Mouse (Mus musculus) limb, embryonic 10.5 days (tissue): ENCODE measurements around the gene Ppp1r7. TPM values are rescaled to one million over a fixed set of nuclear protein-coding genes. Genes with fewer than 3 reads are reported as not detected.
A peak's percentile ranks its signal among the peaks of the same experiment; 100 is the strongest.
"Not testable (repeated sequence)": the region's sequence is repeated elsewhere in the genome, so short reads cannot be mapped to it uniquely, and the experiment has no call there.

Source experiments
- DNase-seq: peaks from one replicate; pipeline ENCODE4 v3.0.0-alpha.2; 2017; ENCODE audit warnings: low spot score
- H3K27ac ChIP-seq: fragments of 300-500 bp; sonication (generic); 2 replicates; pipeline ENCODE4 v1.5.1; 2016; ENCODE audit warnings: mild to moderate bottlenecking
- H3K27me3 ChIP-seq: fragments of 300-500 bp; sonication (generic); 2 replicates; pipeline ENCODE4 v1.6.1; 2016; ENCODE audit warnings: low read depth, mild to moderate bottlenecking; ENCODE audit not compliant: poor library complexity, severe bottlenecking
- H3K36me3 ChIP-seq: fragments of 300-500 bp; sonication (generic); 2 replicates; pipeline ENCODE4 v1.6.1; 2016; ENCODE audit warnings: mild to moderate bottlenecking, moderate library complexity
- H3K4me1 ChIP-seq: fragments of 300-500 bp; sonication (generic); 2 replicates; pipeline ENCODE4 v1.6.1; 2016
- H3K4me3 ChIP-seq: fragments of 300-500 bp; sonication (generic); 2 replicates; pipeline ENCODE4 v1.5.1; 2016; ENCODE audit warnings: mild to moderate bottlenecking, moderate library complexity
- H3K9me3 ChIP-seq: fragments of 300-500 bp; sonication (generic); replicated peaks from 2 replicates; pipeline ENCODE4 v1.6.1; 2016; ENCODE audit warnings: mild to moderate bottlenecking
- WGBS: fragments of 180-500 bp; shearing (Covaris S2); methylation state at CpG from one replicate; pipeline ENCODE4 v1.1.7; 2016; 5-methylcytosine and 5-hydroxymethylcytosine counted together
- polyA plus RNA-seq: library from polyadenylated mRNA; unstranded; fragments of >200 nt; fragmentation: Nextera tagmentation; extraction: Ambion mirVana; gene quantifications from 2 replicates; pipeline ENCODE4 v1.2.1, GENCODE M21; 2016

The Ppp1r7 gene
- polyA plus RNA-seq: 77.2 and 88.0 TPM in 2 replicates

DNA sequence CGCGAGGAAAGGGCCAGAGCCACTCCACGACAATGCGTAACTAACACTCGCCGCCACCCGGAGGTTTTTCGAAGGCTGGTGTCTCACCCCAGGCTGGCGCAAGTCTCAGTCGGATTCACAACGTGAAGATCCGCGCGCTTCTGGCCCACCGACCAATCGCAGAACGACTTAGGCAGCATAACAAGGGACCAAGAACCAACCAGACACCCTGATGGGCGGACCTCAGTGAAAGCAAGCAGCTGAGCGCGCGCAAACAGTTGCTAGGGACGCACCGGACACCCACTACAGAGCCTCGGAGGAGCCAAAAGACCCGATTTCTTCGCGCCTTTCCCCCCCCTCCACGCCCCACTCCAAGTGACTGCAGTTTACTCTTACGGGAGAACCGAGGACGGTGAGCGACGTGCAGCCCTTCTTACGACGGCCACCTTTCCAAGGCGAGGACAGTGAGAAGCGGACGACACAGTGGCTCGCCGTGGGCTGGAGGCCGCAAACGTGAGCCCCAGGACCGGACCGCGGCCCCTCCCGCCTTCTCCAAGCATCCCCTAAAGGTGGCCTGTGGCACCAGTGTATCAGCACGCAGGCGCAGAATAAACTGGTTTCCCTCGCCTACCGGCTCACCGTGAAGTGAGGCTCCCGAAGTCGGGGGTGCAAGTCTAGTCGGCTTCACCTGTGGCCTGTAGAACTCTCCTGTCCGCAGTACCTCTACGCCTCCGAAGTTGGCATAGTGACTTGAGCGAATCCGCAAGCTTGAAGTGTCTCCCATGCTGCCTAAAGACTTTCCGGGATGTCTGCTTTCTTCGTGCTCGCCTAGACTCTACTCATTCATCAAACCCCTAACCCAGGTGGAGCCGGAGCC is at the start of gene Ppp1r7, which contains the start of gene Pask:
Gene Ppp1r7, plus strand, starts transcription at position 207 of the 856 bp plus-strand sequence.
Gene Pask, minus strand, starts transcription at position 835 of the 856 bp plus-strand sequence.
- Histone ChIP-seq H3K9me3 (no peaks in the 10 kb centered on the region), H3K27me3 (no peaks in the 10 kb centered on the region), H3K4me1 (peaks cover 21% of the 10 kb centered on the region), H3K27ac (peak within 1 kb of the TSS; percentile 88), H3K4me3 (peak within 1 kb of the TSS; percentile 88), H3K36me3 (peaks cover 30% of the 10 kb centered on the region)
- peak; percentile 99 for DNase-seq
- under 1% methylated on average over 63 of the region's 63 CpGs for whole genome bisulfite sequencing

DNA sequence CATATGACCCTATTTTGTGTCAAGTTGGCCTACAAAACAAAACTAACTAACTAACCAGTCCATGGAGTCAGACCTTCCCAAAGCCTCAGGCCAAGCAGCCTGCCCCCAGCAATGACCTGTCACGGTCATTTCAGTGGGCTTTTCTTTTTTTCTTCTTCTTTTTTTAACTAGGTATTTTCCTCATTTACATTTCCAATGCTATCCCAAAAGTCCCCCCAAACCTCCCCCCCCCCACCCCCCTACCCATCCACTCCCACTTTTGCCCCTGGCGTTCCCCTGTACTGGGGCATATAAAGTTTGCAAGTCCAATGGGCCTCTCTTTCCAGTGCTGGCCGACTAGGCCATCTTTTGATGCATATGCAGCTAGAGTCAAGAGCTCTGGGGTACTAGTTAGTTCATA is 48.2 kb upstream of the Ppp1r7 start:
- not testable (repeated sequence) for H3K4me1 ChIP-seq, H3K4me3 ChIP-seq, DNase-seq, H3K27ac ChIP-seq, H3K9me3 ChIP-seq, H3K27me3 ChIP-seq
- WGBS: 86% methylated on average over 3 of the region's 3 CpGs
- H3K36me3 ChIP-seq: peaks cover 82% of the 10 kb centered on the region

DNA sequence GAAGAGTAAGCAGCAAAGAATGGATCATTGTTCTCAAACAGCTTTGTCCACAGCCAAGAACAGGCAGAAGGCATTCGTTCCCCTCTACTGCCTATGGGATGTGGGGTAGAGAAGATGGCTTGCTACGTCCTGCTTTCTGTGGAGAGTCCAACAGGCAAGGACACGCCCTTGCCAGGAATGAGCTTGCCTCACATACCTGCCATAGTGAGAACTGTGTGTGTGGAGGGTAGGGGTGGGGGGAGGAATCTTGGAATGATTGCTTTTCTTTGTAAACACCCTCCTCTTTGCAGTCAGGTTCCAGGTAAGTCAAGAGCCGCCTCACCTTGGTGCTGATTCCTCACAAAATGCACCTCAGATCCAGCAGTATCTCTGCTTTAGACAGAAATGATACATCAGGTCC is 42.9 kb upstream of the Ppp1r7 start:
- Histone ChIP-seq H3K27me3 (no peaks in the 10 kb centered on the region), H3K4me1 (peaks cover 7% of the 10 kb centered on the region), H3K4me3 (no peak overlapping the region), H3K36me3 (peaks cover 95% of the 10 kb centered on the region), H3K9me3 (no peaks in the 10 kb centered on the region), H3K27ac (no peak overlapping the region)
- DNase-seq: no peak
- 84% methylated on average over 4 of the region's 4 CpGs for WGBS

DNA sequence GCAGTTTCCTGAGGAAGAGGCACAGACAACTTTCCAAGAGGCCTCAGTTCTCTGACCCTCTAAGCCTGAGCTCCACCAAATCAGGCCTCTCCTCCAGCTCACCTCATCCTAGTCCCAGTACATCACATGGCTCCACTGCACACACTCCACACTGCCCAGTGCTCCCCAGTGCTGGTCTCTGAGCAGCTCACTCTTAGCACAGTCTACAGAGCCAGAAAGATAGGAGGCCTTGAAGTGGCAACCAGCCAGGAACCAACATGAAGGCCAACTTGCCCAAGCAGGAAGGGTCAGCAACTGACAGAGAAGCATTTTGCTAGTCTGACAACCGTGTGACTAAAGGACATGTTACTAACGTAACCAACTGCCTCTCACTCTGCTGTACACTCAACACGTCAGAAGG is 42.1 kb upstream of the Ppp1r7 start:
- no peak overlapping the region for H3K4me3 ChIP-seq
- DNase-seq: no peak
- H3K4me1 ChIP-seq: peaks cover 10% of the 10 kb centered on the region
- H3K36me3 ChIP-seq: peaks cover 94% of the 10 kb centered on the region
- H3K9me3 ChIP-seq: no peaks in the 10 kb centered on the region
- no peaks in the 10 kb centered on the region for H3K27me3 ChIP-seq
- H3K27ac ChIP-seq: no peak overlapping the region
- WGBS: 90% methylated on average over 3 of the region's 3 CpGs

DNA sequence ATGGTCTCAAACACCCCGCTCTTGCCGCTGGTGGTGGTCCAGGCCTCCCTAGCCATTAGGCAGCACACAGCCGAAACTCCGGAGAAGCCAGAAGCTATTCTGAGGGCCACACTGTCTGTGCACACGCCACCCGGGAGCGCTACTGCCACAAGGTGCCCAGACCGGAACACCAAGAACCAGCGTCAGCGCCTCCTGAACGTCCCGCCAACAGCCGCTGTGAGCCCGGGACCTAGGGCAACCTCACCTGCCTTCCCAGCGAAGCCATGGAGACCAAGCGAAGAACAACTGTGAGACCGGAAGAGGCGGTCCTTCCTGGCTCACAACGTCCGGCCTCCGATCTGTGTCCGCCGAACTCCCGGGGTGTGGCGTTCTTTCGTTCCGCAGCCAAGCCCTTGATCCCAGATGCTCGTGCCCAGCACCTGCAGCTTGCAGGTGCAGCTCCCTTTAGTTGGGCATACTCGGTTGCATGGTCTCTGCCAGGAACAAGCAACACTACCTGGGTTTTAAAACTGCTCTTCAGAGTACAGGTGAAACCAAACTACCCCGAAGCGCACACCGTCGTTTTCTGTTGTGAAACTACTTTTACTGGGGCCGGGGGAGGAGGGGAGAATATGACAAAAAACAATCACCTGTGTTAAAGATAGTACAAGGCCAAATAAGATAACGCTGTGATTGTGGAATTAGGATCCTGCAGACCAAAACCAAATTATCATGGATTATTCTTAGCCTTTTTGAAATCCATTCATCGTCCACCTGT is 36.9 kb upstream of the Ppp1r7 start, which contains the start of gene Mterf4:
Gene Mterf4, minus strand, starts transcription at position 335 of the 757 bp plus-strand sequence.
- Histone ChIP-seq H3K36me3 (peaks cover 75% of the 10 kb centered on the region), H3K4me1 (peaks cover 10% of the 10 kb centered on the region)
- WGBS: 10% methylated on average over 36 of the region's 36 CpGs

GRCm38 (mm10) chr1:93323973-93324372 is 18.7 kb upstream of the Ppp1r7 start:
- Histone ChIP-seq H3K4me1 (no peaks in the 10 kb centered on the region), H3K9me3 (no peaks in the 10 kb centered on the region), H3K27ac (no peak overlapping the region), H3K4me3 (no peak overlapping the region), H3K36me3 (peaks cover 99% of the 10 kb centered on the region), H3K27me3 (no peaks in the 10 kb centered on the region)
- WGBS: 91% methylated on average over 6 of the region's 6 CpGs
- DNase-seq: no peak

More for the DNA sequence above, 36.9 kb upstream of the Ppp1r7 start, which contains the start of gene Mterf4:
- no peaks in the 10 kb centered on the region for H3K27me3 ChIP-seq
- H3K27ac ChIP-seq: peak within 1 kb of the TSS; percentile 84
- H3K4me3 ChIP-seq: peak within 1 kb of the TSS; percentile 84
- peak; percentile 88 for DNase-seq
- H3K9me3 ChIP-seq: no peaks in the 10 kb centered on the region

GRCm38 (mm10) chr1:93326446-93326845 is 16.2 kb upstream of the Ppp1r7 start:
- no peak for DNase-seq
- Histone ChIP-seq H3K36me3 (peaks cover 99% of the 10 kb centered on the region), H3K27me3 (no peaks in the 10 kb centered on the region), H3K4me1 (no peaks in the 10 kb centered on the region), H3K27ac (no peak overlapping the region), H3K9me3 (no peaks in the 10 kb centered on the region), H3K4me3 (no peak overlapping the region)
- WGBS: 91% methylated on average over 3 of the region's 3 CpGs

- Histone ChIP-seq H3K4me1 (no peaks in the 10 kb centered on the region), H3K27me3 (no peaks in the 10 kb centered on the region), H3K27ac (no peak overlapping the region), H3K9me3 (no peaks in the 10 kb centered on the region), H3K4me3 (no peak overlapping the region), H3K36me3 (peaks cover 86% of the 10 kb centered on the region)
- DNase-seq: no peak
- 74% methylated on average over 2 of the region's 2 CpGs for WGBS
Observed at GRCm38 (mm10) chr1:93334621-93335020, 8.0 kb upstream of the Ppp1r7 start.

- H3K36me3 ChIP-seq: peaks cover 34% of the 10 kb centered on the region
- WGBS: under 1% methylated on average over 39 of the region's 39 CpGs
- H3K4me1 ChIP-seq: peaks cover 21% of the 10 kb centered on the region
- H3K27ac ChIP-seq: peak overlapping the region; percentile 88
- no peaks in the 10 kb centered on the region for H3K27me3 ChIP-seq
- peak overlapping the region; percentile 88 for H3K4me3 ChIP-seq
- no peaks in the 10 kb centered on the region for H3K9me3 ChIP-seq
- peak; percentile 92 for DNase-seq
Observed at GRCm38 (mm10) chr1:93343504-93344047, 922 bp downstream of the Ppp1r7 start.

- H3K4me1 ChIP-seq: peaks cover 10% of the 10 kb centered on the region
- WGBS: 93% methylated on average over 5 of the region's 5 CpGs
- peaks cover 65% of the 10 kb centered on the region for H3K36me3 ChIP-seq
- no peaks in the 10 kb centered on the region for H3K9me3 ChIP-seq
- H3K27me3 ChIP-seq: no peaks in the 10 kb centered on the region
- DNase-seq: no peak
- no peak overlapping the region for H3K4me3 ChIP-seq
- H3K27ac ChIP-seq: no peak overlapping the region
Observed at GRCm38 (mm10) chr1:93347176-93347575, 4.5 kb downstream of the Ppp1r7 start.

- H3K4me1 ChIP-seq: no peaks in the 10 kb centered on the region
- H3K9me3 ChIP-seq: no peaks in the 10 kb centered on the region
- H3K27me3 ChIP-seq: no peaks in the 10 kb centered on the region
- H3K27ac ChIP-seq: no peak overlapping the region
- no peak overlapping the region for H3K4me3 ChIP-seq
- H3K36me3 ChIP-seq: peaks cover 89% of the 10 kb centered on the region
- no peak for DNase-seq
- WGBS: 83% methylated on average over 4 of the region's 4 CpGs
Observed at GRCm38 (mm10) chr1:93349701-93350100, 7.0 kb downstream of the Ppp1r7 start.

- 91% methylated on average over 2 of the region's 2 CpGs for WGBS
- Histone ChIP-seq H3K4me3 (no peak overlapping the region), H3K27ac (no peak overlapping the region), H3K36me3 (peaks cover 97% of the 10 kb centered on the region), H3K4me1 (no peaks in the 10 kb centered on the region), H3K27me3 (no peaks in the 10 kb centered on the region), H3K9me3 (no peaks in the 10 kb centered on the region)
- DNase-seq: no peak
Observed at GRCm38 (mm10) chr1:93352724-93353123, 10.1 kb downstream of the Ppp1r7 start.
